Mouse (Mus musculus) limb, embryonic 14.5 days (tissue): ENCODE measurements around the gene Wdfy3. TPM values are rescaled to one million over a fixed set of nuclear protein-coding genes. Genes with fewer than 3 reads are reported as not detected.

Experiments
- ATAC-seq: fragments of 200-750 bp; cut with Nextera tagmentation; 2 replicates; pipeline ENCODE4 v1.8.0; 2017; ENCODE audit warnings: low read depth, moderate number of reproducible peaks, moderate TSS enrichment; ENCODE audit not compliant: low FRiP score
- DNase-seq: peaks from one replicate; pipeline ENCODE4 v3.0.0-alpha.2; 2015; ENCODE audit warnings: low spot score
- H3K27ac ChIP-seq: fragments of 300-500 bp; sonication (generic); replicated peaks from 2 replicates; pipeline ENCODE4 v1.5.1; 2014; ENCODE audit warnings: low read depth, mild to moderate bottlenecking, low read length, moderate library complexity, mixed read lengths
- H3K27me3 ChIP-seq: fragments of 300-500 bp; sonication (generic); 2 replicates; pipeline ENCODE4 v1.6.1; 2014; ENCODE audit warnings: low read length, mixed read lengths; ENCODE audit not compliant: control insufficient read depth, insufficient read depth
- H3K36me3 ChIP-seq: fragments of 300-500 bp; sonication (generic); 2 replicates; pipeline ENCODE4 v1.6.1; 2014; ENCODE audit warnings: mild to moderate bottlenecking, low read length, moderate library complexity, mixed read lengths; ENCODE audit not compliant: control insufficient read depth, insufficient read depth
- H3K4me1 ChIP-seq: fragments of 300-500 bp; sonication (generic); 2 replicates; pipeline ENCODE4 v1.6.1; 2014; ENCODE audit warnings: antibody characterized with exemption, low read length, mixed read lengths; ENCODE audit not compliant: control insufficient read depth, insufficient read depth
- H3K4me2 ChIP-seq: fragments of 300-500 bp; sonication (generic); replicated peaks from 2 replicates; pipeline ENCODE4 v1.6.1; 2014; ENCODE audit warnings: low read depth, mild to moderate bottlenecking, low read length, moderate library complexity; ENCODE audit not compliant: severe bottlenecking
- H3K4me3 ChIP-seq: fragments of 300-500 bp; sonication (generic); replicated peaks from 2 replicates; pipeline ENCODE4 v1.5.1; 2014; ENCODE audit warnings: low read length
- H3K9ac ChIP-seq: fragments of 300-500 bp; sonication (generic); 2 replicates; pipeline ENCODE4 v1.6.1; 2014; ENCODE audit warnings: mild to moderate bottlenecking, low read depth, low read length, moderate library complexity; ENCODE audit not compliant: severe bottlenecking
- H3K9me3 ChIP-seq: fragments of 300-500 bp; sonication (generic); 2 replicates; pipeline ENCODE4 v1.6.1; 2016; ENCODE audit warnings: low read length; ENCODE audit not compliant: control insufficient read depth
- POLR2A ChIP-seq: fragments of 200-500 bp; IDR thresholded peaks from 2 replicates; pipeline ENCODE4 v1.8.0; 2012; ENCODE audit warnings: inconsistent platforms, mild to moderate bottlenecking, moderate library complexity, borderline replicate concordance; ENCODE audit not compliant: insufficient read depth, insufficient read length; ENCODE audit errors: extremely low read depth
- WGBS: fragments of 180-500 bp; shearing (Covaris S2); extraction: QIAGEN DNeasy Blood & Tissue Kit; methylation state at CpG from one replicate; pipeline ENCODE4 v1.1.7; 2014; 5-methylcytosine and 5-hydroxymethylcytosine counted together
- polyA plus RNA-seq, 2 experiments: library from polyadenylated mRNA; depleted of rRNA in 1 of 2; stranded (reverse) in 1 of 2; unstranded in 1 of 2; fragments of >200 nt; fragmentation: Nextera tagmentation in 1 of 2; extraction: Ambion mirVana in 1 of 2; gene quantifications; 2 replicates each; pipeline versions ENCODE4 v1.2.1 to v1.2.3; 2012 to 2014

Gene Wdfy3
- polyA plus RNA-seq, 2 experiments, result 21.1 to 30.9 TPM

DNA sequence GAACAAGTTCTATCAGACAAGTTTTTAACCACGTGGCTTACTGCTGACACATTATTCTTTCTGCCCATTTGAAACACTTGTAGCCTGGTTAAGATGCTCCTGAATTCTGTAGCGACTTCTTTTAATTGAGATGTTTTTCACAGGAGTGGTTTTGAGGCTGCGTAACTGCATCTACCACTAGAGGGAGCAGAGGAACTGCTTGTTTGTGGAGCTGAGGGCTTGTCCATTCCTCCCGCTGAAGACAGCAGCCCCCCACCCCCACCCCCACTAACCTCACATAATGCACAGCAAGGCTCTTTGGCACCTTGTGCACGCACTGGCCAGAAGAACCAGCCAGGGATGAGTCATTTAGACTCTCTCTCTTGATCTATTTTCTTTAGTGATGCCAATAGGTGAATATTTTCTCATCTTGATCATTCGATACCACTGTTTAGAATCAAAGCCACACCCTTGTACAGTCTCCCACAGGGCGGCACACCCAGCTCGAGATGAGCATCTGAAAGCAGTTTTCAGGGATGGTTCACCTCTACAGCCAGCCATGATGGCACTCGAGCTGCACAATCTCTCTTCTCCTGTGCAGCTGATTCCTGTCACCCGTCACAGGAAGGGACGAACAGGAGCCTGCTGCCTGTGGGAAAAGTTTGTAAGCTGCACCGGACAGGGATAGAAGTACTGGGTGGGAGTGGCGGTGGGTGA lies 175.8 kb downstream of the Wdfy3 start:
- DNase-seq (peak; percentile 35), ATAC-seq (no peak)
- peaks cover 89% of the 10 kb centered on the region for H3K36me3 ChIP-seq
- H3K27me3 ChIP-seq, result no peaks in the 10 kb centered on the region
- no peak overlapping the region for H3K9ac ChIP-seq
- no peak overlapping the region for H3K27ac ChIP-seq
- H3K4me3 ChIP-seq, result no peak overlapping the region
- H3K4me2 ChIP-seq, result no peak overlapping the region
- H3K9me3 ChIP-seq, result no peaks in the 10 kb centered on the region
- no peaks in the 10 kb centered on the region for H3K4me1 ChIP-seq
- TF ChIP-seq POLR2A, result no peak
- 78% methylated on average over 13 of the region's 13 CpGs for WGBS

DNA sequence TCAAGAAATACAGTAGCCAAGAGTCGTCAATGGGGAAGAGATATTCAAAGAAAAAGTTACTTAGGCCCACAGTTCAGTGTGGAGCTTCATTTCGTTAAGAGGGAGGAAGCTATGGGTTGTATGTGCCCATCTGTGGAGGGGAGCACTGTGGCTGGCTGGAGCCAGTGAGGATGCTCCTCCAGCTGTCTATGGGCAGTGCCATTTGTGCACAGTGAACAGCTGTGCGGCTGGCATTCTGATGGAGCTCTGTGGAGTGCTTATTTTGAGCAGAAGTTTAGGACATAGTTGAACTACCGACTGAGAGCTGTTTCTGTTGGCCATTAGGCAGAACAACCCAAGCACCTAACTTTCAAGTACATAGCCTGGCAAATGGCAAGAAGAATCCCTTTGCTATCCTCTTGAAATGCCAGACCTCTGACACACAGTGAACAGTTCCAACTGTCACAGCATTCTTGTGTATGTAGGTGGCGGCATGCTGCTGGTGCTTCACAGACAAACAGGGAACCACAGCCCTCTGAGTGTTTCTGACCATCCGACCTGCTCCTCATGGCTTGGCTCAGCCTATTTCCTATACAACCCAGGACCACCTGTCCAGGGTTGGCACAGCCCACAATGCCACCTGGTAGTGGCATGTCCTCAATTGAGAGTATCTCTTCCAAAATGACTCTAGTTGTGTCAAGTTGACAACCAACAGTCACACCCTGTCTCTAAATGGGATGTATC lies 177.9 kb downstream of the Wdfy3 start:
- H3K4me2 ChIP-seq, result no peak overlapping the region
- H3K4me3 ChIP-seq, result no peak overlapping the region
- ATAC-seq (no peak), DNase-seq (no peak)
- no peaks in the 10 kb centered on the region for H3K27me3 ChIP-seq
- no peak overlapping the region for H3K27ac ChIP-seq
- no peak for TF ChIP-seq POLR2A
- peaks cover 97% of the 10 kb centered on the region for H3K36me3 ChIP-seq
- no peaks in the 10 kb centered on the region for H3K9me3 ChIP-seq
- 93% methylated on average over 6 of the region's 6 CpGs for WGBS
- no peaks in the 10 kb centered on the region for H3K4me1 ChIP-seq
- no peak overlapping the region for H3K9ac ChIP-seq

DNA sequence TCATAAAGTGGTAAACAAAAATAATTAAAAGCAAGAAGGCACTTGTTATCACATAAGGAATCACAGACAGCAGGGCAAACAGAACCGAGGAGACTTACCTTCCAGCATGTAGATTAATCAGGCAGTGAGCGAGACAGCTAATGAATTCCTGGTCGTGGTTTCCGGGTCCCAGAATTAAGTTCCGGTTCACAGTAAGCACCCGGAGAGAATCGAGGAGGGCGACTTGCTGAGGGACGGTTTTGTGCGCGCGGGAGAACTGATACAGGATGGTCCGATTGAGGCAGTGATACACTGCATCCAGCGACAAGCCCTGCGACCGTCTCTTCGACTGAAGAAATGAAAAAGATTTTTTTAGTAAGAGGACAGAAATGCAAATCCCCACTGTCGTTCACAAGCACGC lies 181.7 kb downstream of the Wdfy3 start:
- no peak for TF ChIP-seq POLR2A
- ATAC-seq (no peak), DNase-seq (no peak)
- peaks cover 94% of the 10 kb centered on the region for H3K36me3 ChIP-seq
- no peak overlapping the region for H3K27ac ChIP-seq
- no peak overlapping the region for H3K4me3 ChIP-seq
- no peaks in the 10 kb centered on the region for H3K9me3 ChIP-seq
- H3K27me3 ChIP-seq, result no peaks in the 10 kb centered on the region
- no peak overlapping the region for H3K9ac ChIP-seq
- WGBS, result 95% methylated on average over 19 of the region's 19 CpGs
- H3K4me1 ChIP-seq, result no peaks in the 10 kb centered on the region
- no peak overlapping the region for H3K4me2 ChIP-seq

DNA sequence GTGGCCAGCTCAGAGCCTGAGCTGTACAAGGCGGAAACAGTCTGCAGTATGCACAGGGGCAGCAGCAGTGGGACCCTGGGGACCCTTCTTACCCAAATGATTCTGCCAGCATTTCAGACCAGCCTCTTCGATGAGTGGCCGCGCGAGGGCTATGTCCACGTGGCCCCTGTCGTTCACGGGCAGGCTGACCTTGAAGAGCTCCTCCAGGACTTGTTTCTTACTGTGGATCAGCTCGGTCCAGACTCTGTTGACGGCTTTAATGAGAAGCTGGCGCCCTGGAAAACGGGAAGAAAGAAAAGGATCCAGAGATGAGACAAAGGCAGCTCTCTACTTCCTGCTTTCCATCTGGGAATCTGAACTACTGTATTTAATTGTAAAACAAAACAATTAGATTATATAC lies 184.7 kb downstream of the Wdfy3 start:
- 92% methylated on average over 12 of the region's 12 CpGs for WGBS
- peaks cover 95% of the 10 kb centered on the region for H3K36me3 ChIP-seq
- no peaks in the 10 kb centered on the region for H3K9me3 ChIP-seq

DNA sequence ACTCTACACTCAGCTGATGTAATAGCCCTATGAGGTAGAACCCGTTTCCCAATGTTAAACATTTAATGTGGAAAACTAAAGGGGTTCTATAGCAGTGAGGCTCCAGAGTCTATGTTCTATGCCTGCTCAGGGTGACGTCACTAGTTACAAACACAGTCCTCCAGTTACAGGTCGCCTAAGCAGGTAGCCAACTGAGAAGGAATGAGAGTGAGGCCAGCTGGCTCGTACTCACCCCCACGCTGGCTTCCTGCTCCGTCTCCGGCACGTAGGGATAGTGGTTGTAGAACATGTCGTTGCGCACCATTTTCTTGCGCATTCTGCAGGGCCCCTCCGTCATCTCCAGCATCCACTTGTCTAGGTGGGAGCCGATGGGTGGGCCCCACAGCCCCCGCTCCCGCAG lies 187.5 kb downstream of the Wdfy3 start:
- Histone ChIP-seq H3K9ac (no peak overlapping the region), H3K4me2 (no peak overlapping the region), H3K27ac (no peak overlapping the region), H3K36me3 (peaks cover 93% of the 10 kb centered on the region), H3K9me3 (no peaks in the 10 kb centered on the region), H3K4me1 (no peaks in the 10 kb centered on the region), H3K4me3 (no peak overlapping the region), H3K27me3 (no peaks in the 10 kb centered on the region)
- 91% methylated on average over 15 of the region's 15 CpGs for WGBS
- TF ChIP-seq POLR2A, result no peak
- ATAC-seq, result no peak
- no peak for DNase-seq

More for the DNA sequence above, 184.7 kb downstream of the Wdfy3 start:
- no peak overlapping the region for H3K4me3 ChIP-seq
- ATAC-seq, result no peak
- H3K27ac ChIP-seq, result no peak overlapping the region
- no peak for TF ChIP-seq POLR2A
- no peak overlapping the region for H3K9ac ChIP-seq
- no peaks in the 10 kb centered on the region for H3K27me3 ChIP-seq
- DNase-seq, result no peak
- H3K4me2 ChIP-seq, result no peak overlapping the region
- H3K4me1 ChIP-seq, result no peaks in the 10 kb centered on the region
